Mouse (Mus musculus) olfactory bulb, adult 2 months (tissue): ENCODE measurements around the gene Wdr82.

ENCODE experiments used
- CTCF ChIP-seq: fragments of 200-500 bp; IDR thresholded peaks from 2 replicates; pipeline ENCODE4 v1.5.1; 2012; ENCODE audit warnings: low read depth, mild to moderate bottlenecking, low read length, moderate library complexity; ENCODE audit not compliant: insufficient read depth
- POLR2A ChIP-seq: fragments of 200-500 bp; IDR thresholded peaks from 2 replicates; pipeline ENCODE4 v1.6.1; 2012; ENCODE audit warnings: mild to moderate bottlenecking, low read depth, low read length, moderate library complexity; ENCODE audit not compliant: insufficient read depth

GRCm38 (mm10) chr9:106167703-106168102 is 3.0 kb upstream of the Wdr82 start:
- TF ChIP-seq POLR2A (no peak), CTCF (no peak)
